Mouse (Mus musculus): ENCODE results near the gene Rabgef1. TPM values are rescaled to one million over a fixed set of nuclear protein-coding genes. Genes with fewer than 3 reads are reported as not detected.

The Rabgef1 gene
- total RNA-seq, 2 experiments from 2014 or later: 53.2 TPM

GRCm38 (mm10) chr5:130170666-130171422, 754 bp upstream of the Rabgef1 start:
- DNase-seq (ENCODE audit: low spot score in 2 of 2): no peak

- no peak for DNase-seq (ENCODE audit: low spot score in 2 of 2)
Measured at GRCm38 (mm10) chr5:130171956-130172601, 481 bp downstream of the Rabgef1 start.

GRCm38 (mm10) chr5:130173012-130173411, 1.4 kb downstream of the Rabgef1 start:
- no peak for DNase-seq (ENCODE audit: low spot score in 2 of 2)

- DNase-seq (ENCODE audit: low spot score in 2 of 2): no peak
Measured at GRCm38 (mm10) chr5:130177871-130178270, 6.3 kb downstream of the Rabgef1 start.

- no peak for DNase-seq (ENCODE audit: low spot score in 2 of 2)
Measured at GRCm38 (mm10) chr5:130180362-130180761, 8.8 kb downstream of the Rabgef1 start.

GRCm38 (mm10) chr5:130181740-130182540, 10.3 kb downstream of the Rabgef1 start:
- no peak for DNase-seq (ENCODE audit: low spot score in 2 of 2)

GRCm38 (mm10) chr5:130182541-130182821, 10.9 kb downstream of the Rabgef1 start:
- DNase-seq (ENCODE audit: low spot score in 2 of 2): no peak

- no peak for DNase-seq (ENCODE audit: low spot score in 2 of 2)
Measured at GRCm38 (mm10) chr5:130184193-130184856, 12.7 kb downstream of the Rabgef1 start.

- DNase-seq (ENCODE audit: low spot score in 2 of 2): no peak
Measured at GRCm38 (mm10) chr5:130185312-130185711, 13.7 kb downstream of the Rabgef1 start.

- peak; percentile 49 to 54 for DNase-seq (ENCODE audit: low spot score in 2 of 2)
Measured at GRCm38 (mm10) chr5:130187383-130187782, 15.8 kb downstream of the Rabgef1 start.

- no peak for DNase-seq (ENCODE audit: low spot score in 2 of 2)
Measured at GRCm38 (mm10) chr5:130190909-130191308, 19.3 kb downstream of the Rabgef1 start.

- DNase-seq (ENCODE audit: low spot score in 2 of 2): no peak
Measured at GRCm38 (mm10) chr5:130191865-130192264, 20.3 kb downstream of the Rabgef1 start.

GRCm38 (mm10) chr5:130192356-130192944, 20.9 kb downstream of the Rabgef1 start:
- DNase-seq (ENCODE audit: low spot score in 2 of 2): no peak

- DNase-seq (ENCODE audit: low spot score in 2 of 2): no peak
Measured at GRCm38 (mm10) chr5:130193760-130194159, 22.2 kb downstream of the Rabgef1 start.

GRCm38 (mm10) chr5:130196307-130196706, 24.7 kb downstream of the Rabgef1 start:
- no peak for DNase-seq (ENCODE audit: low spot score in 2 of 2)

- no peak for DNase-seq (ENCODE audit: low spot score in 2 of 2)
Measured at GRCm38 (mm10) chr5:130197454-130197853, 25.9 kb downstream of the Rabgef1 start.

GRCm38 (mm10) chr5:130197981-130198380, 26.4 kb downstream of the Rabgef1 start:
- DNase-seq (ENCODE audit: low spot score in 2 of 2): no peak

- no peak for DNase-seq (ENCODE audit: low spot score in 2 of 2)
Measured at GRCm38 (mm10) chr5:130200233-130201029, 28.8 kb downstream of the Rabgef1 start.

- DNase-seq (ENCODE audit: low spot score in 2 of 2): no peak
Measured at GRCm38 (mm10) chr5:130203948-130204347, 32.4 kb downstream of the Rabgef1 start.

GRCm38 (mm10) chr5:130204560-130204959, 33.0 kb downstream of the Rabgef1 start:
- no peak for DNase-seq (ENCODE audit: low spot score in 2 of 2)
